Mouse (Mus musculus) thymus, postnatal 25 days (tissue): ENCODE measurements around the gene Nmral1.
"Not testable (repeated sequence)": the region's sequence is repeated elsewhere in the genome, so short reads cannot be mapped to it uniquely, and the experiment has no call there.

Source experiments
- DNase-seq: peaks from one replicate; pipeline ENCODE4 v3.0.0; 2022

The Nmral1 gene

DNA sequence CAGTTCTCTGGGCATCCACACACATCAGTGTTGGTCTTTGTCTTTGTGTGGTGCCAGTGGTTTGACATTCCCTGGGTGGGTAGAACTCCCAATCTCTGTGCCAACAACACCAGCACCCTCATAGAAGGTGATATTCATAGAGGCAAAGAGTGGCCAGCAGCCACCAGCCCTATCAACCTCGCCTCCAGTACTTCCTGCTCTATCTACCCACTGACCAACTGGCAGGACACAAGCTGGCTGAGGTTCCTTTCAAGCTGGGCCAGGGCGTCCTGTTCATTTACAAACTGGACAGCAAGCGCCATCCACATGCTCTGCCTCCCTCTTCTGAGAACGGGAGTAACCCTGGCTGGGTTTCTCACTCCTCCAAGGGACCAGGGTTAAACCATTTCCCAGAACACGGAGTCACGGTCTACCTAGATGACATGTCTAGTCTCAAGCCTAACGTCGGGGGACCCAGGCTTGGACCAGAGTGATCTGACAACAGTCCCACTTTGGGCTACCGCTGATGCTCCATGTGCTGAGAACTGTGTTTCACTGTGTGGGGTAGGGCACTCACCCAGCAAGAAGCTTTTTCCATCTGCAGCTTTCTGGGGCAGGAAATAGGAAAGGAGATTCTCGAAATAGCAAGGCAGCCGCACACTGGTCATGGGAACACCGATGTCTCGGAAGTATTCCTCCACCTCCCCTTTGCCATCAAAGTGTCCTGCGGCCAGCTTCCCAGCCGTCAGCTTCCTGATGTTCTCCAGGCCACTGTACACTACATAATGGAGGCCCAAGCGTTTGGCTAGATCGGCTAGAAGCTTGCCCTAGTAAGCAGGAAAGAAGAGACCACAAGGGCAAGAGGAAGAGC is 5.1 kb downstream of the Nmral1 start:
- no peak for DNase-seq

DNA sequence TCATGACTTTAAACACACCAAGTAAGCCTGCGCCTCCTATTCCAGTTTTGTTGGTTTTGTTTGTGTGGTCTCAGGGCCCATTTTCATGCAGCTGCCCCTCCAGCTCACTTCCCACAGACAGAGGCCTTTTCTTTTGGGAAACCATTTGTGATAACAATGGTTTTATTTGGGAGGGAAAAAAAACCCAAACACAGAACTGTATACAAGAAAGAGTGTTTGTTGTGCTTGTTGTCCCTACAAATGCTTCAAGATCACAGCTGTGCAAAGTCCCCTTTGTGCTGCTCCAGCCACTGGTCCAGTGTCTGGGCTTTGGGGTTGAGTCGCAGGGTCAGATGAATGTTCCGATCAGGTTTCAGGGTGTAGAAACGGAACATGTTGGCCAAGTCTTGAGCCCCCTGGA is 8.0 kb downstream of the Nmral1 start:
- no peak for DNase-seq

DNA sequence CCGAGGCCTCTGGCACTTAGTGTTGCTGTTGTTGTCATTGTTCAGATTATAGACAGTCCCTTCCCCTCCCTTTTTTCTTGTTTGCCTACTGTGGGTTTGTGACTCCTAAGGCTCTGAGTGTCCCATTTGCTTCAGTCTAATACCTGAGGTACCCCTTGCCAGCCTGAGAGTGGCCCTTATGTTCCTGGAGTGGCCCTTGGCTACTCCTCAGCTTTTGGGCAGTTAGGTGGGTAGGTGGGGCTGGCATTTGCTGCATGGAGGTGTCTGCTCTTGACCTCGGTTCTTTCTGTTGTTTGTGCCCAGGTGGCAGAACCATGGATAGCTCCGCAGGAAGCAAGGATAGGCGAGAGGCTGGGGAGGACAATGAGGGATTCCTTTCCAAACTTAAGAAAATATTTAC is 13.6 kb downstream of the Nmral1 start:
- no peak for DNase-seq

DNA sequence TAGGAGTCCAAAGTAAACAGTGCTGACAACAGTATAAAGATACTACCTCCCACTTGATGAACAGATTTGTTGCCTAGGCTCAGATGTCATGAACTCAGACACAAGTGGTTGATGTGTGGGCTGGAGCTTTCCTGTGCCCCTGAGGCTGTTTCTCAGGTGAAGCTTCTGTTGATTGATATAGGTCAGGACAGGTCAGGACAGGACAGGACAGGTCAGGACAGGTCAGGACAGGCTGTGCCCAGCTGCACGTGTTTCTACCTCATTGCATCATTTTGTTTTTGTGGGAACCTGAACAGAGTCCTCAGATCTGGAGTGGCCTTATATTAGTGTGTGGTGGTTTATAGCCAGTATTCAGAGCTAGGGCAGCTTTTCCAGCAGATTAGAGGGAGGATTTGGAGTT is 16.5 kb downstream of the Nmral1 start:
- no peak for DNase-seq

DNA sequence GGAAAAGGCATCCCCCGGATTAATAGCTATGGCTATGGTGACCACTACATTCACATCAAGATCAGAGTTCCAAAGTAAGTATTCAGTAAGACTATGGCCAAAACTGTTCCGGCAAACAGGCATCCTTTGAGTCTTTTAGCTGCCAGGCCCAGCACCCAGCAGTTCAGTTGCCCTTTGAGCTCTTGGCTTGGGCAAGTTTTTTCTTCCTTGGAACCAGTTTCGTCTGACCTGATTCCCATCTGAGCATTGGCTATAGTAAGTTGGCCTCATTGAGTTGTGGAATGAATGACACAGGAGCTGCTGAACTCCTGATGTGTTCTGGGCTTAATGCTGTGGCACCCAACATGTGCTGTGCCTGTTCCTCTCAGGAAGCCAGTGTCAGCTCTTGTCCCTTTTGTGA is 17.9 kb downstream of the Nmral1 start:
- DNase-seq, result no peak

DNA sequence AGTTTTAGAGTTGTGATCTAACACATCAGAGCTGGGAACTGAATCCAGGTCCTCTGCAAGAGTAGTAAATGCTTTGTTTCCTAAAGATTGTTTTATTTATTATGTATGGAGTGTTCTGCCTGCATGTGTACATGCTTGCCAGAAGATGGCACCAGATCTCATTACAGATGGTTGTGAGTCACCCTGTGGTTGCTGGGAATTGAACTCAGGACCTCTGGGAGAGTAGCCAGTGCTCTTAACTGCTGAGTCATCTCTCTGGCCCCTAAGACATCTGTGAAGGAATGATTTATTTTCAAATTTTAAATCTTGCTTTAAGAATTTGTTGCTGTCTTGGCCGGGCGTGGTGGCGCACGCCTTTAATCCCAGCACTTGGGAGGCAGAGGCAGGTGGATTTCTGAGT is 29.8 kb downstream of the Nmral1 start:
- not testable (repeated sequence) for DNase-seq

DNA sequence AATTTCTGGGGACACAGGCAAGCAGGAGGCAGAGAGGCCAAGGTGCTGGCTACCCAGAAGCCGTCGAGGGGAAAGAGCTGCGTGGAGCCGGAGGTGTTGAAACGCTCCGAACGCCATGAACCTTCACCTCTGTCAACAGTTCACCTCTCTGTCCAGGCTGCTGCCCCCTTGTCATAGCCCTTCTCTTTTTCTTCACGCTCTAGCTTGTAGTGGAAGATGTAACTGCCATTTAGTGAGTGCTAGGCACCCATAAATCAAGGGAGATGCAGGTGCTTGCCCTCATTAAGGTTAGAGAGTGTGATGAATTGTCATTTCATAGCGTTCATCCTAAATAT is 34.7 kb downstream of the Nmral1 start:
- no peak for DNase-seq

DNA sequence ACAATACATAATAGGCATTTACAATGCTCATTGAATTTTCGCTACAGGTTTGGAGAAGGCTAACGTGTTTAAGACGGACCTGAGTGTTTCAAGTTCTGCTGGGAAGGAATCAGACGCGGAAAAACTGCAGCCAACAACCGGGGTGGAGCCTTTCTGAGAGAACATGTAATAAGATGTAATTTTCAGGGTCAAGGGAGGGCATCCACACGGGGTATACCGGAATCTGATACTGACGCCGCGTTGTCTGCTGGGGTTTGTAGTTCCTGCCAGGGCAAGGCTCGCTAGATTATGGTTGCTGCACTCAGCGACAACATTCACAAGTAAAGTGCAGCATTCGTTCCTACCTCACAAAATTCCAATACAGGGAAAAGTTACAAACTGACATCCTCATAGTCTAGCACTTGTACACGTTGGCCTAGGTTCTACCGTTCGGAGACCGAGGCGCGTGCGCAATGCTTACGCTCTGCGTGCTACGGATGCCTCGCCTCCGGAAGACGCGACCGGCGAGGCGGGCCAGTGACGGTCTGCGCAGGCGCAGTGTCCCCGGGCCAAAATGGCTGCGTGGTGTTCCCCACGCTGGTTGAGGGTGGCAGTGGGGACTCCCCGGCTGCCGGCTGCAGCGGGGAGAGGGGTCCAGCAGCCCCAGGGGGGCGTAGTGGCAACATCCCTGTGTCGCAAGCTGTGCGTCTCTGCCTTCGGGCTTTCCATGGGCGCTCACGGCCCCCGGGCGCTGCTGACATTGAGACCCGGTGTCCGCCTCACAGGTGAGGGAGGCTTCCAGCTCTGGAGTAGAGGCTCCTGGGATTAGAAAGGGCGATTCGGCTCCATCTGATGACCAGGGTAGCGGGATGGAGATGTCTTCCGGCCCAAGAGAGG is 35.3 kb downstream of the Nmral1 start:
- peak; percentile 97 for DNase-seq

DNA sequence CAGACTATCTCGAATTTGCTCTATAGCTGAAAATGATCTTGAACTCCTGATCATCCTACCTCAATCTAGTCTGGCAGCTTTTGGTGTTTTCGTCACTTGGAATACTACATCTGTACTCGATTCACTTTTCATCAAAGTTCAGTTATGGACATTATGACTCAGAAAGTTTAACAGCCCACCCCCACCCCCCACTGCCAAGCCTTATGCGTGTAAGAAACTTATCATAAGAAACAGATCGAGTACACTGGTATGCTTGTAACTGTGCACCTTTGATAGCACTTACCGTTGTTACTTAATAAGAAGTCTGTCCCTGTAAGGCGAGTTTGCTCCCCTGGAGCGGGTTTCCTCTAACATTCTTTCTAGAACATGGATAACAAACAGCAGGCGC is 36.0 kb downstream of the Nmral1 start:
- no peak for DNase-seq

DNA sequence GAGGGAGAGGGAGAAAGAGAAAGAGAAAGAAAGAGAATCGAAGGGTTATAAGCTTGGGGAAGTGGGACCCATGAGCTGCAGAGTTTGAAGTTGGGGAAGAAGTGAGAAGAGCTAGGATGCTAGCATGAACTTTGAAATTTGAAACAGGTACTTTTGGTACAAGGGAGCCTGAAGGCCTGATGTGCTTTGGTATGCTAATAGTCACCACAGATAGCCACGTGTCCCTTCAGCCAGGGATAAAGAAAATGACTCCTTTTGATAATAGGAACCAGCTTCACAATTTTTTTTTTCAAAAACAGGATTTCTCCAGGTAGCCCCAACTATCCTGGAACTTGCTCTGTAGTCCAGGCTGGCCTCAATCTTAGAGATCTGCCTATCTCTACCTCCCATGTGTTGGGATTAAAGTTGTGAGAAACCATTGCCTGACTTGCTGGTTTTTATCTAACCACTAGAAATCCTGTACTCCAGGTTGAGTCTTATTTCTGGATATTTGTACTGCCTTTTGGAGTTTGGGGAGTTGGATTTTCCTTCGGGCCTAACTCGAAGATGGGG is 36.5 kb downstream of the Nmral1 start:
- no peak for DNase-seq

DNA sequence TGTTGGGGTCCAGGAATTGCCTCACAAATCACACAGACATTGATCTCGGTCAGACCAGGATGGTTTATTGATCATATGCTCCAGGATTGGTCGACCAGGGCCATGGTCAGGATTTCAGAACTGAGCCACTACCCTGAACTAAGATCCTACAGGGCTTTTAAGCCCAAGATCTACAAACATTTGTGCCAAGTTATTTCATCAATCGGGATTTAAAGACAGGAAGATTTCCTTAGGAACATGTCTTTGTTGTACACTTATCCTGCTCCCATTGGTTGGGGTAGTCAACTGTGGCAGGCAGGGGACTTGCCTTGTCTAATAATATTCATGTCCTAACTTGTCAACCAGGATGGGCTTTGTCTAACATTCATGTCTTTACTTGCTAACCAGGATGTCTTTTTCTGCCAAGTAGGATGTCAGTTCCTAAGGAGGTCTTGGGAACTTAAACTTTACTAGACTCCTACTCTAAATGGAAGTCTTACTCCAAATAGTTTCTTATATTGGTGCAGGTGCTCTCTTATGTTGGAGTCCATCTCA is 38.2 kb downstream of the Nmral1 start:
- not testable (repeated sequence) for DNase-seq

DNA sequence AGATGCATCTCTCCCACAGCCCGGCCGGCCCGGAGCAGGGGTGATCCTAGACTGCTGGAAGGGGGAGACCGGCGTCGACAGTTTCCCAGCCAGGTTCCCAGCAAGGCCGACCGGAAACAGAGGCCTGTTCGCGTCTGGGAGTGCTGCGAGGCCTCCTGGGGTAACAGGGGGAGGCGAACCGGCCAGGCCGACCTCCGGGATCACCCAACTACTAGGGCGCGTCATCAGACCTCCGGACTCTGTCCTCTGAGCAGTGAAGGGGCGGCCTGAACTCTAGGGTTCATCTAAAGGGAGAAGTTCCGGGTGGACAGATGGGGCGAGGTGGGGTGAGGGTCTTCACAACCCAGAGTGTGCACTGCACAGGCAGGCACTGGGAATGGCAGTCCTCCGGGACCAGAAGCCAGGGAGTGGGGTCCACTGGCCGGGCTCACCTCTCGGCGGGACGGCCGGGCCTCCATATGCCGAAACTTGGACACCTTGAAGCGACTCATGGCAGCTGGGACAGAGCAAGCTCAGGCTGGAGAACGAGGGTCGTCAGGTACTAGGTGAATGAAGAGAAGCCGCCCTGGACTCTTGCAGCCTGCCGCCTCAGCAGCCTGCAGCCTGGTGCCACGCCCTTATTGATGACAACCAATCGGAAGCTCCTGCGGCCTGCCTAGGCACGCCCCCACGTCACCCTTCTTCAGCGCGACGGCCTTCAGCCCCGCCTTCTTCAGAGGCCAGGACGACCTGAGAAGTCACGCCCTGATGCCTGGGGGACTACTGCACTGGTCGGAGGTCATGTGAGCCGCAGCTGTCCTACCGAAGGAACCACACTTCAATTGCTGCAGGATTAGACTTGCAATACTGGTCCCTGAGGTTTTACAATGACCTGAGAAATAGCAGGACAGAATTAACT is 39.8 kb downstream of the Nmral1 start, which contains the start of gene Coro7:
Gene Coro7 (minus strand): TSS at position 657 of the 898 bp plus-strand sequence.
- peak; percentile 93 for DNase-seq

DNA sequence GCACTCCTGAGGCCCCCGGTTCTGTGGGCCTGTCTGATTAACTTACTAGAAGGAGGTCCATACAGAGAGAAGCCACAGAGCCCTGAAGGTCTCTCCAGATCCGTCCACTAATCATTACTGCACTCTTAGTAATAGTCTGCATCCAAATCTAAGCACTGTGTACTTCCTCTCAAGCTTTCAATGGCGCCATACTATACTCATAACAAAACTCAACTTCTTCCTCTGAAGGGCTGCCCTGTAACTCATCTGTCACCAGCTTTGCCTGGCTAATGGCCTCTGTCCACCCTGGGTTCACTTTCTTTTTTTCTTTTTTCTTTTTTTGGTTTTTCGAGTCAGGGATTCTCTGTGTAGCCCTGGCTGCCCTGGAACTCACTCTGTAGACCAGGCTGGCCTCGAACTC is 41.1 kb downstream of the Nmral1 start:
- DNase-seq, result no peak

DNA sequence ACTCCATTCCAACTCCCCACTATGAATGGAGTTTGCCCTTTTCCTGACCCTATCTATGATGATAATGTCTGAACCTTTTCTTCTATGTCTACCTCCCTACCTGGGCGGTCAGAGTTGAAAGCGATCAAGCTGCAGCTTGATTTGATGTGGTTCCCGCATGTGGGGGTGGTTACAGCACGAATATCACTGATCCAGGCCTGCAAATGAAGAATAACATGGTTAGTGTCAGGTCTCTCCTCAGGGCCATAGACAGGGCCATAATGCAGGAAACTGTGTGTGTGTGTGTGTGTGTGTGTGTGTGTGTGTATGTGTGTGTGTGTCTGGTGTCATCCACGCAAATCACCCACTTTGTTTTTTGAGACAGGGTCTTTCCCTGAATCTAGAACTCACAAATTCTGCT is 42.3 kb downstream of the Nmral1 start:
- no peak for DNase-seq

DNA sequence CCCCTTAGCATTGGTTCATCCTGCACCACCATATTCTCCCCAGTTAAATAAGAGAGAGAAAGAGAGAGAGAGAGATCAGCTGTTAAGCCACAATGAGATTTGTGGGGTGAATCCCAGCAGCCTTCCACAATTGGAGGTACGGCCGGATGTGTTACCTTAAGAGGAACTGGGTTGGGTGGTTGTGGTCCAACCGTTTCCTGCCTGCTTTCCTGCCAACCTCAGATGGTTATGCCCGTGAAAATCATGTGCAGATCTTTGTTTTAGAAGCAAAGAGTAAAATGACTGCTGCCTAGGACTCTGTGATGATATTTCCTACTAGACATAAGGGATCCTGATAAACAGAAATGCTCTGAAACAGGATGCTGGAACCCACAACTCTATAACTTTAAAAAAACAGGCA is 45.1 kb downstream of the Nmral1 start:
- DNase-seq, result peak; percentile 77

DNA sequence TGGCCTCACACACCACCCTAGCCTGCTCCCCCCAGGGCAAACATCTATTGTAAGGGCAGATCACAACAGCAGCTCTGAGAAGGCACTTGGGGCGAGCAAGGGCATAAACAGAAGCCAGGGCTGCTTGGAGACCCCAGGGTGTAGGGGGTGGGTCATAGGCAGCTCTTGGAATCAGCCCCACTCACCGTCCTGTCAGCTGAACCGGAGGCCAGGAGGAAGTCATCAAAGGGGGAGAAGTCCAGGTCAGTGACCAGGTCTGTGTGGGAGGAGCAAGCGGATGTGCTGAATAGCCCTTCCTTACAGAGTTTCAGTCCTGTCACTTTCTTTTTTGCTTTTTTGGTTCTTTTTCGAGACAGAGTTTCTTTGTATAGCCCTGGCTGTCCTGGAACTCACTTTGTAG is 48.8 kb downstream of the Nmral1 start:
- DNase-seq, result no peak

DNA sequence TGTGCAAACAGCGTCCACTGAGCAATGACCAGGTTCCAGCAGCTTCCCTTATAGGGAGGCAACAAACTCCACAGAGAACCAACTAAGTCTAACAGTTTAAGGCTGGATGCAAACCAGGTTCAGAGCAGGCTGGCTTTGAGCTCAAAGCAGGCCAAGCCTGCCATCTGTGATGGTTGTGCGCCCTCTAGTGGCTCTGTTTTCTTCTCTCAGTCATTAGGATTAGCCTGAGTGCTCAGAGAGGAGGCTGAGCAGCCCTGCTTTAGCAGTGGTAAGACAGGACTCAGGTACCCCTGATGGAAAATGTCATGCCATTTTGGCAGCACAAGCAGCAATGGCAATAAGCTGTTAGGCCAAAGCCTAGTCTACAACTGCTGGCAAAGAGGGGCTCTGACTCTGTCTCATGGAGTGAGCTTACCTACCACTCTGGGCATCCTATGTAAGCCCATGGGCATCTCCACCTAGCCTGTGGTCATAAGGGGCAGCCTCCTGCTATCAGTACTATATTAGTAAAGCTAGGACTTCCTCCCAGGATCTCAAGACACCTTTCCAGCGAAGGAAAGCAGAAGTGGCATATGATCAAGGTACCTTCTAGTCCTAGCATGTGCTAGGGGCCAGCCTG is 51.9 kb downstream of the Nmral1 start:
- DNase-seq, result peak; percentile 84

DNA sequence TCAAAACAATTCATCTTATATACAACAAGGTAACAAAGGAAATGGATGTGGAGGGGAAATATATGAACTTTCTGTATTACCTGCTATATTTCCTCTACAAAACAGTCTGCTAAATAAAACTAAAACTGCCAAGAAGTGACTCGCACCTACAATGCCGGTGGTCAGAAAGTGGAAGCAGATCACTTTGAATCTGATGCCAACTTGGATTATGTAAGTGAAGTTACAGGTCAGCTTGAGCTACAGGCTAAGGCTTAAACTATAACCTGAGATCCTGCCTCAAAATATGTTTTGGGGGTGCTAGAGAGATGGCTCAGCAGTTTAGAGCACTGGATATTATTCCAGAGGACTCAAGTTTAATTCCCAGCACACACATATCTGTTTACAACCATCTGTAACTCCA is 53.4 kb downstream of the Nmral1 start:
- no peak for DNase-seq

DNA sequence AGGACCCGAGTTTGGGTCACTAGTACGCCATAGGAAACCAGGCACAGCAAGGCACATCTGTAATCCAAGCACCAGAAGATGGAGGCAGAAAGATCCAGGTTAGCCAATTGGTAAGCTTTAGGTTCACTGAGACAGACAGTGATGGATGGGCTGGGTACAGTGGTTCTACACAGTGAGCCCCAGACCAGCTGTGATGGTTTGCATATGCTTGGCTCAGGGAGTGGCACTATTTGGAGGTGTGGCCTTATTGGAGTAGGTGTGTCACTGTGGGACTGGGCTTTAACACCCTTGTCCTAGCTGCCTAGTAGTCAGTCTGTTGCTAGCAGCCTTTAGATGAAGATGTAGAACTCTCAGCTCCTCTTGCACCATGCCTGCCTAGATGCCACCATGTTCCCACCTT is 55.4 kb downstream of the Nmral1 start:
- DNase-seq, result no peak

DNA sequence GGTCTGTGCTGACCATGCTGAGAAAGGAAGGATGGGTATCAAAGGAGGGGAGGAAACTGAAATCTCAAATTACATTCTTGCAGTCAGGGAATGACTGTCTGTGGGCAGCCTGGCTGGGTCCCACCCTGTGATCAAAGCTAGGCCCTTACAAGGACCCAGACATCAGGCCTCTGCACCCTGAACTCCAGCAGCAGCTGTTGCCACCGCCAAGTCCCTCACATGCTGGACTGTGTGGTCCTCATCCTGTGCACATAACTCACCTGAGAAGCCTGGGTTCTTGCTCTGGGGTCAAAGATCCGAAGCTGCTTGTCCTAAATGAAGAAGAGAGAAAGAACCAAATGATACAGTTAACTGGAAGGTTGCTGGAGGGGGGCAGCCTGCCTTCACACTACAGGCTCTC is 57.6 kb downstream of the Nmral1 start:
- no peak for DNase-seq
